Mouse (Mus musculus): ENCODE data around the gene Nfam1. TPM values are rescaled to one million over a fixed set of nuclear protein-coding genes. Genes with fewer than 3 reads are reported as not detected.
A peak's percentile ranks its signal among the peaks of the same experiment; 100 is the strongest.
"Not testable (repeated sequence)": the region's sequence is repeated elsewhere in the genome, so short reads cannot be mapped to it uniquely, and the experiment has no call there.

The Nfam1 gene
- polyA plus RNA-seq, 1 experiment from 2014 or later: 1.9 TPM

DNA sequence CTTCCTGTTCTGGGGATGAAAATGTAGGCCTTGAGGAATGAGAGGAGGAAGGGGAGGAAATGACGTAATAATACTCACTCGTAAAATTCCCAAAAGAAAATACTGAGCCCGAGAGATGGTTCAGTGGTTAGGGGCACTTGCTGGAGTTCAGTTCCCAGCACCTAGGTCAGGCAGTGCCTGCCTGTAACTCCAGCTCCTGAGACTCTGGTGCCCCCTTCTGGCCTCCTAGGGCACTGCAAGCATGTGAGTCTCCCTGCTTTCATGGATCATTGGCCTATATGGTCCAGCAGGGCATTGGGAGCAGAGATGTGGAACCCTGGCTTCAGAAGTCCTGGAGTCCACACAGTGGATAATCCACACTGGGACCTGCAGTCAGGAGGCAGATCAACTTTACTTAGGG lies 13.2 kb upstream of the Nfam1 start:
- ATAC-seq (ENCODE audit: insufficient number of reproducible peaks, low FRiP score, low TSS enrichment, low read depth): no peak
- 95% methylated on average over 3 of the region's 3 CpGs for WGBS
- H3K9ac ChIP-seq (ENCODE audit: low read length): no peak overlapping the region

GRCm38 (mm10) chr15:83045565-83045964 lies 12.5 kb upstream of the Nfam1 start:
- 89% methylated on average over 5 of the region's 5 CpGs for WGBS
- H3K27me3 ChIP-seq (ENCODE audit: control insufficient read depth, insufficient read depth, low read length): not testable (repeated sequence)

More for the DNA sequence above, 13.2 kb upstream of the Nfam1 start:
- Histone ChIP-seq H3K27ac (replicated peaks; ENCODE audit: low read depth, low read length) (no peak overlapping the region), H3K9me3 (ENCODE audit: control insufficient read depth, low read length) (peaks cover 2% of the 10 kb centered on the region; the same call in 1 of the 2 replicates), H3K4me1 (ENCODE audit: control insufficient read depth, insufficient read depth, low read length) (0 out of 2 replicates have a peak, but pooled peaks cover 2% of the 10 kb centered on the region), H3K36me3 (ENCODE audit: control insufficient read depth, insufficient read depth, low read length) (no peaks in the 10 kb centered on the region), H3K4me3 (ENCODE audit: low read depth, low read length) (no peak overlapping the region), H3K4me2 (ENCODE audit: low read depth, severe bottlenecking) (no peak overlapping the region), H3K27me3 (ENCODE audit: control insufficient read depth, insufficient read depth, low read length) (no peaks in the 10 kb centered on the region)
- DNase-seq (ENCODE audit: low spot score): no peak

DNA sequence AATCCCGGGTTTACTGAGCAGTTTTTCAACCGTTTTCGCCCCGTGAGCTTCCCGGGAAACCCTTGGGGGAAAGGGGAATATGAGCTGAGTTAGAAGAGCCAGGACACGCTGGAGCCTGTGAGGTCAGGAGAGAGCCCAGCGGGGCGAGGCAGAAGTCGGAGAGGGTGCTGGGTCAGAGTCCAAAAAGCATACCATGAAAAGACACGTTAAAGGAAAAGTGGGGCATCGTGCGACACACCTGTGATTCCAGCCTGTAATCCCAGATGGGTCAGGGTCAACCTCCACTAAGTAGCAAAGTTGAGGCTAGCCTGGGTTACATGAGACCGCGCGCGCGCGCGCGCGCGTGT lies 10.2 kb upstream of the Nfam1 start:
- no peak overlapping the region for H3K27ac ChIP-seq (replicated peaks; ENCODE audit: low read depth, low read length)
- DNase-seq (ENCODE audit: low spot score) (no peak), ATAC-seq (ENCODE audit: insufficient number of reproducible peaks, low FRiP score, low TSS enrichment, low read depth) (no peak)
- no peak overlapping the region for H3K9ac ChIP-seq (ENCODE audit: low read length)
- peaks cover 2% of the 10 kb centered on the region; the same call in 1 of the 2 replicates for H3K9me3 ChIP-seq (ENCODE audit: control insufficient read depth, low read length)
- H3K4me2 ChIP-seq (ENCODE audit: low read depth, severe bottlenecking): no peak overlapping the region
- H3K36me3 ChIP-seq (ENCODE audit: control insufficient read depth, insufficient read depth, low read length): no peaks in the 10 kb centered on the region
- H3K4me3 ChIP-seq (ENCODE audit: low read depth, low read length): no peak overlapping the region
- WGBS: 66% methylated on average over 22 of the region's 22 CpGs
- 0 out of 2 replicates have a peak, but pooled peaks cover 2% of the 10 kb centered on the region for H3K4me1 ChIP-seq (ENCODE audit: control insufficient read depth, insufficient read depth, low read length)
- no peaks in the 10 kb centered on the region for H3K27me3 ChIP-seq (ENCODE audit: control insufficient read depth, insufficient read depth, low read length)

More at GRCm38 (mm10) chr15:83045565-83045964, 12.5 kb upstream of the Nfam1 start:
- DNase-seq (ENCODE audit: low spot score); H3K4me3 ChIP-seq (ENCODE audit: low read depth, low read length); H3K9ac ChIP-seq (ENCODE audit: low read length); ATAC-seq (ENCODE audit: insufficient number of reproducible peaks, low FRiP score, low TSS enrichment, low read depth); H3K9me3 ChIP-seq (ENCODE audit: control insufficient read depth, low read length); H3K4me2 ChIP-seq (ENCODE audit: low read depth, severe bottlenecking); H3K27ac ChIP-seq (replicated peaks; ENCODE audit: low read depth, low read length); H3K36me3 ChIP-seq (ENCODE audit: control insufficient read depth, insufficient read depth, low read length); H3K4me1 ChIP-seq (ENCODE audit: control insufficient read depth, insufficient read depth, low read length): not testable (repeated sequence)

DNA sequence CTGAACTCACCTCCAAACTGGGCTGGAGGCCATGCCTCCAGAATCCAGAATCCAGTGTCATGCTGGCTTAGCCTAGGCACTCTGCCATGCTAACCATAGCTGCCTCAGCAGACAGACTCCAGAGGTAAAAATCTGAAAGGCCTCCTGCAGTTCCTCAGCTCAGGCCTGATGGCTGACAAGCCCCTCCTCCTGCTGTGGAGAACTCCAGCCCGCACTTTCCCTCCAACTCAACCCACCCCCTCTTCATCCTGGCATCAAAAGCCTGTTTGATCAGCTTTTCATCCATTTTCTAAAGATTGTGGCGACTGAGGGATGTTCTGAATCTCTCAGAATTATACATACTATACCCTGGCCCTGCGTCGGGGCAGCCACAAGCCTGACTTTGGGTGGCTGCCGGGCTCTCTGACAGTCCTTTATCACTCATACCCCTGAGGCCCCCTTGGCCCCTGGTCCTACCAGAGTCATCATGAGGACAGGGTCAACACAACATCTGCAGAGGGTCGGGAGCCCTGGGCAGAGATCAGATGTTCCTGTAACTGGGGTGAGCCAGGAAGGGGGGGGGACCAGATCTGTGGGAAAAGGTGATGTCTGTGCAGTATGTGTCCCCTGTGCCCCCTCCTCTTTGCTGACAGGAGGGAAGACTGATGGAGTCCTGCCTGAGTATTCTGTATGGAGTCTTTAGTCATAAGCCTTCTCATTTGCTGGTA lies 9.7 kb upstream of the Nfam1 start:
- H3K4me2 ChIP-seq (ENCODE audit: low read depth, severe bottlenecking): no peak overlapping the region
- H3K4me3 ChIP-seq (ENCODE audit: low read depth, low read length): no peak overlapping the region
- H3K36me3 ChIP-seq (ENCODE audit: control insufficient read depth, insufficient read depth, low read length): no peaks in the 10 kb centered on the region
- ATAC-seq (ENCODE audit: insufficient number of reproducible peaks, low FRiP score, low TSS enrichment, low read depth) (no peak), DNase-seq (ENCODE audit: low spot score) (peak; percentile 60)
- H3K9me3 ChIP-seq (ENCODE audit: control insufficient read depth, low read length): peaks cover 2% of the 10 kb centered on the region; the same call in 1 of the 2 replicates
- 6% methylated on average over 6 of the region's 6 CpGs for WGBS
- H3K27ac ChIP-seq (replicated peaks; ENCODE audit: low read depth, low read length): no peak overlapping the region
- H3K9ac ChIP-seq (ENCODE audit: low read length): no peak overlapping the region
- H3K4me1 ChIP-seq (ENCODE audit: control insufficient read depth, insufficient read depth, low read length): peaks cover 5% of the 10 kb centered on the region
- no peaks in the 10 kb centered on the region for H3K27me3 ChIP-seq (ENCODE audit: control insufficient read depth, insufficient read depth, low read length)

DNA sequence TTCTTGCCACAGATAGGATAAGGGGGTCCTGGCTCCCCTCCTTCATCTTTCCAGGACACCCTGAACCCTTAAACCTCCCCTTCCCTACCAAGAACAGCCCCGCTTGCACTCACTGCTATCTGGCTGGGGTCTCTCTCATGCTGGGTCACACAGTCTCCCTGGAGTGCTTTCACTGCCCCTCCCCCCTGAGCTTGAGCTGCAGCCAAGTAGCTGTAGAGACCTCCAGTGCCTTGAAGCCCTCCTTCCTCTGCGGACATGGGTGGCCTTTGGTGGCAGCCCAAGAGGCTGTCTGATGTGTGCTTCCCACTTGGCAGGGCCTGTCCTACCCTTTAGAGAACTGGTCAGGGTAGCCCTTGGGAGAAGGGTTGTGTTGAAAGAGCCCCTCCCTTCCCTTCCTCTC lies 7.0 kb upstream of the Nfam1 start:
- Histone ChIP-seq H3K4me1 (ENCODE audit: control insufficient read depth, insufficient read depth, low read length) (peaks cover 8% of the 10 kb centered on the region), H3K9ac (ENCODE audit: low read length) (no peak overlapping the region), H3K36me3 (ENCODE audit: control insufficient read depth, insufficient read depth, low read length) (no peaks in the 10 kb centered on the region), H3K4me3 (ENCODE audit: low read depth, low read length) (no peak overlapping the region), H3K27ac (replicated peaks; ENCODE audit: low read depth, low read length) (no peak overlapping the region), H3K9me3 (ENCODE audit: control insufficient read depth, low read length) (no peaks in the 10 kb centered on the region), H3K27me3 (ENCODE audit: control insufficient read depth, insufficient read depth, low read length) (no peaks in the 10 kb centered on the region; the same call in 1 of the 2 replicates), H3K4me2 (ENCODE audit: low read depth, severe bottlenecking) (no peak overlapping the region)
- ATAC-seq (ENCODE audit: insufficient number of reproducible peaks, low FRiP score, low TSS enrichment, low read depth): no peak
- 44% methylated on average over 2 of the region's 2 CpGs for WGBS
- no peak for DNase-seq (ENCODE audit: low spot score)

DNA sequence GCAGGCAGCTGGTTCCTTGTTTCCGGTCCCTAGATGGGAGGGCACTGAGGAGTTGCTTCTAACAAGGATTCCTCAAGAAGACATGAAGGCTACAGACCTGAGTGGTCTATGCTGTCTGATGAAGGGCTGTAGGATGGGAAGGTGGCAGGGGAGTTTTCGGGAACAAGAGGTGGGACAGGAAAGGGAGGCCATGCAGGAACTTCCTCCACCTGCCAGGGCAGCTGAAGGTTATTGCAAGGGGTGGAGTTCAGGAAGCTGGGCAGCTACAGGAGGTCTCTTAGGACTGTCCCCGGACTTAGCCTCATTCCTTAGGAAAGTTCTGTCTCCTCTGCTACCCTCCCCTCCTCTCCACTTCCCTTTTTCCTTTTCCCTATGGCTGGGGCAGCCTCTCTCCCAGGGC lies 5.7 kb upstream of the Nfam1 start:
- no peaks in the 10 kb centered on the region for H3K36me3 ChIP-seq (ENCODE audit: control insufficient read depth, insufficient read depth, low read length)
- H3K27me3 ChIP-seq (ENCODE audit: control insufficient read depth, insufficient read depth, low read length): peaks cover 8% of the 10 kb centered on the region; the same call in 1 of the 2 replicates
- WGBS: 54% methylated on average over 3 of the region's 3 CpGs
- H3K4me2 ChIP-seq (ENCODE audit: low read depth, severe bottlenecking): no peak overlapping the region
- H3K9ac ChIP-seq (ENCODE audit: low read length): no peak overlapping the region
- H3K4me1 ChIP-seq (ENCODE audit: control insufficient read depth, insufficient read depth, low read length): peaks cover 12% of the 10 kb centered on the region
- no peak for DNase-seq (ENCODE audit: low spot score)
- no peak for ATAC-seq (ENCODE audit: insufficient number of reproducible peaks, low FRiP score, low TSS enrichment, low read depth)
- no peaks in the 10 kb centered on the region for H3K9me3 ChIP-seq (ENCODE audit: control insufficient read depth, low read length)
- H3K27ac ChIP-seq (replicated peaks; ENCODE audit: low read depth, low read length): no peak overlapping the region
- H3K4me3 ChIP-seq (ENCODE audit: low read depth, low read length): no peak overlapping the region

DNA sequence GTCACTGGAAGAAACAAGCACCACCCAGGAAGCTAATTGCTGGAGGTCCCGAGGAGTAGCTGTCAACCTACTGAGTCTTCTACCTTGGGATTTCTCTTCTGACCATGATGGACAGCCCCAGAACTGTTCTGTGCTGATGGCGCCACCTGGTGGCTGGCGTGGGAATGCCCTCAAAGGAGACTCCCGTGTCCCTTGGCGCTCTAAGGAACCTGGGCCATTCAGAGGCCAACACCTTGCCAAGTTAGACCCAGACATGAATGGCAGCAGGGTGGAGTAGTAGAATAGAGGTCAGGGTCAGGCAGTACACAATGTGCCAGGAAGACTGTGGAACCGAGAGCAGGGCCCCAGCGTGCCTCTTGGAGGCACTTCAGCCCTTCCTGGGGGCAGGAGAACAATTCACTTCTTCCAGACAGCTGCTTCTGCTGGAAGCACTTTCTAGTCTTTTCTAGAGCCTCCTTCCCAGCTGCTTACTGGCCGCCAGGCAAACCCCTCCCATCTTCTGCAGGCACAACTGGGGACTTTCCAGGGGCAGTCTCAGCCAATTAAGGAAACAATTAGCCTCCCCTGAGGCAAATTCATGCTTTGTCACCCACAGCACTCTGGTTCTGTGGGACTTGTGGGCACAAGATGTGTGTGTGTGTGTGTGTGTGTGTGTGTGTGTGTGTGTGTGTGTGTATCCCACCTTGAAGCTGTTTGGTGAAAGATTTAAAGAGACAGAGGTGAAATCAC lies 4.8 kb upstream of the Nfam1 start:
- ATAC-seq (ENCODE audit: insufficient number of reproducible peaks, low FRiP score, low TSS enrichment, low read depth): 0 out of 2 replicates have a peak, but pooled peaks have one; percentile 46
- H3K27ac ChIP-seq (replicated peaks; ENCODE audit: low read depth, low read length): no peak overlapping the region
- peaks cover 15% of the 10 kb centered on the region for H3K4me1 ChIP-seq (ENCODE audit: control insufficient read depth, insufficient read depth, low read length)
- peak; percentile 97 for DNase-seq (ENCODE audit: low spot score)
- no peaks in the 10 kb centered on the region for H3K9me3 ChIP-seq (ENCODE audit: control insufficient read depth, low read length)
- no peaks in the 10 kb centered on the region for H3K36me3 ChIP-seq (ENCODE audit: control insufficient read depth, insufficient read depth, low read length)
- H3K27me3 ChIP-seq (ENCODE audit: control insufficient read depth, insufficient read depth, low read length): peaks cover 10% of the 10 kb centered on the region; the same call in 1 of the 2 replicates
- H3K4me2 ChIP-seq (ENCODE audit: low read depth, severe bottlenecking): no peak overlapping the region
- no peak overlapping the region for H3K4me3 ChIP-seq (ENCODE audit: low read depth, low read length)
- H3K9ac ChIP-seq (ENCODE audit: low read length): no peak overlapping the region
- WGBS: 5% methylated on average over 8 of the region's 8 CpGs

- 85% methylated on average over 14 of the region's 14 CpGs for WGBS
- no peak overlapping the region for H3K4me2 ChIP-seq (ENCODE audit: low read depth, severe bottlenecking)
- H3K9me3 ChIP-seq (ENCODE audit: control insufficient read depth, low read length): no peaks in the 10 kb centered on the region
- DNase-seq (ENCODE audit: low spot score): no peak
- no peak overlapping the region for H3K27ac ChIP-seq (replicated peaks; ENCODE audit: low read depth, low read length)
- H3K4me1 ChIP-seq (ENCODE audit: control insufficient read depth, insufficient read depth, low read length): peaks cover 14% of the 10 kb centered on the region
- no peak for ATAC-seq (ENCODE audit: insufficient number of reproducible peaks, low FRiP score, low TSS enrichment, low read depth)
- H3K4me3 ChIP-seq (ENCODE audit: low read depth, low read length): no peak overlapping the region
- no peaks in the 10 kb centered on the region for H3K36me3 ChIP-seq (ENCODE audit: control insufficient read depth, insufficient read depth, low read length)
- peaks cover 12% of the 10 kb centered on the region; the same call in 1 of the 2 replicates for H3K27me3 ChIP-seq (ENCODE audit: control insufficient read depth, insufficient read depth, low read length)
- H3K9ac ChIP-seq (ENCODE audit: low read length): no peak overlapping the region
Measured at GRCm38 (mm10) chr15:83036900-83037519, 3.9 kb upstream of the Nfam1 start.
